Mouse (Mus musculus): Measurements from ENCODE around the gene Prkar1a. TPM values are rescaled to one million over a fixed set of nuclear protein-coding genes. Genes with fewer than 3 reads are reported as not detected.

The Prkar1a gene
- polyA plus RNA-seq, 1 experiment from 2014 or later, result 538 TPM

DNA sequence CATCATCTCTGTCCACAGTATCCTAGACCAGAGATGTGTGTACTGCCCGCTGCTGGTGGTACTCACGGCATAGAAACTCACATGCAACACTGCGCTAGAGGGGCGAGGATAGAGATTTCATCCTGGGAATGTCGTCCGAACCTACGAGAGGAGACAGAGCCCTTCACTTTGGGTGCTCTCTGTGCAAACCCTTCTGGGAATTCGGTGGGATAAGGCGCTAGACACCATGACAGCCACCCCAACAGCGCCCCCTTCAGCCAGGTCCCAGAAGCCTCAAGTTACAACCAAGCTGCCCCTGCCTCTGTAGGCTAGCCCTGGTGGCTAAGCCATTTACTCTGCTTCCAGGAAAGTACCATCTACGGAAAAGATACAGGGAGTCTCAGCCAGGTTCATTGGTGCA, 25.3 kb downstream of the Prkar1a start:
- H3K36me3 ChIP-seq (ENCODE audit: control insufficient read depth, insufficient read depth, low read length), result no peaks in the 10 kb centered on the region
- 79% methylated on average over 11 of the region's 11 CpGs for WGBS
- no peaks in the 10 kb centered on the region for H3K4me1 ChIP-seq (ENCODE audit: control insufficient read depth, insufficient read depth, low read length)
- no peak overlapping the region for H3K4me2 ChIP-seq (ENCODE audit: low read length)
- H3K4me3 ChIP-seq (ENCODE audit: low read depth, low read length), result no peak overlapping the region
- no peaks in the 10 kb centered on the region for H3K27me3 ChIP-seq (ENCODE audit: control insufficient read depth, insufficient read depth, low read depth, low read length)
- no peak overlapping the region for H3K9ac ChIP-seq (ENCODE audit: low read depth, low read length)
- H3K27ac ChIP-seq (ENCODE audit: low read length), result no peak overlapping the region
- H3K9me3 ChIP-seq (replicated peaks; ENCODE audit: control insufficient read depth, low read length, poor library complexity, severe bottlenecking), result no peaks in the 10 kb centered on the region
- no peak for ATAC-seq

DNA sequence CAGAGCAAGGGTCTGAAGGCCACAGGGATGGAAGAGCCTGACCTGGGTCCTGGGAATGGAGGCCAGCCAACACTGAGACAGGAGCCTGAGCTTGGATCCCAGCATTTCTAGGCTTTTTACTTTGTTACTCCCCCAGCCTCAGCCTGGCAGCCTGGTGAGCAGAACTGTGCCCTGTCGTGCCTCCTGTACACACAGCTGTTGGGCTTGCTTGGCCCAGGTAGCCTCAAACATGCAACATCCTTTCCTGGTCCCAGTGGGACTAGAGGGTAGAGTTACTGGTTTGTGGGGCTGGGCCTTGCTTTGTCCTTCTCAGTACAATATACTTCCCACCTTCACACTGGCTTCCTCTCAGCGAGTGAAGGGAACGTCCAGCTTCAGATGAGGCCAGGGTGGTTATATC, 26.0 kb downstream of the Prkar1a start:
- 90% methylated on average over 3 of the region's 3 CpGs for WGBS
- no peak overlapping the region for H3K9ac ChIP-seq (ENCODE audit: low read depth, low read length)
- no peaks in the 10 kb centered on the region for H3K36me3 ChIP-seq (ENCODE audit: control insufficient read depth, insufficient read depth, low read length)
- no peaks in the 10 kb centered on the region for H3K9me3 ChIP-seq (replicated peaks; ENCODE audit: control insufficient read depth, low read length, poor library complexity, severe bottlenecking)
- no peak for ATAC-seq
- no peaks in the 10 kb centered on the region for H3K4me1 ChIP-seq (ENCODE audit: control insufficient read depth, insufficient read depth, low read length)
- H3K4me3 ChIP-seq (ENCODE audit: low read depth, low read length), result no peak overlapping the region
- H3K27ac ChIP-seq (ENCODE audit: low read length), result no peak overlapping the region
- H3K4me2 ChIP-seq (ENCODE audit: low read length), result no peak overlapping the region
- H3K27me3 ChIP-seq (ENCODE audit: control insufficient read depth, insufficient read depth, low read depth, low read length), result no peaks in the 10 kb centered on the region

DNA sequence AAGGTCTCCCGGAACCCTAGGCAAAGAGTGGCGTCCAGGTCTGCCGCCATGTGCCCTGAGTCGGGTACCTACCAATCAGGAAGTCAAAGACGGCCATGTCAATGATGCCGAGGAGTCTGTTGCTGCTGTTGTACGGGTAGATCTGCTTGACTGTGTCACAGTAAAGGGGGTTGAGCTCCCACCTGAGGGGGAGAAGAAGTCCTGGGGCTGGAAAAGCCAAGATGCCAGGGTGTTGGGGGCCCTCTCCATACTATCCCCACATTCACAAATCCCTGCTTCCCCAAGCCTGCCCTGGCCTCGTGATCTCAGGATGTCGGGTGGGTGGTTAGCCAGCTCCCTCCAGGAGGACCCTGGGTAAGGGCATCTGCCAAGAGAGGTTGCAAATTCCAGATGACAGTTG, 26.6 kb downstream of the Prkar1a start:
- Histone ChIP-seq H3K4me3 (ENCODE audit: low read depth, low read length) (no peak overlapping the region), H3K36me3 (ENCODE audit: control insufficient read depth, insufficient read depth, low read length) (no peaks in the 10 kb centered on the region), H3K9me3 (replicated peaks; ENCODE audit: control insufficient read depth, low read length, poor library complexity, severe bottlenecking) (no peaks in the 10 kb centered on the region), H3K9ac (ENCODE audit: low read depth, low read length) (no peak overlapping the region), H3K4me2 (ENCODE audit: low read length) (no peak overlapping the region), H3K4me1 (ENCODE audit: control insufficient read depth, insufficient read depth, low read length) (no peaks in the 10 kb centered on the region), H3K27me3 (ENCODE audit: control insufficient read depth, insufficient read depth, low read depth, low read length) (no peaks in the 10 kb centered on the region), H3K27ac (ENCODE audit: low read length) (no peak overlapping the region)
- no peak for ATAC-seq
- 91% methylated on average over 9 of the region's 9 CpGs for WGBS

DNA sequence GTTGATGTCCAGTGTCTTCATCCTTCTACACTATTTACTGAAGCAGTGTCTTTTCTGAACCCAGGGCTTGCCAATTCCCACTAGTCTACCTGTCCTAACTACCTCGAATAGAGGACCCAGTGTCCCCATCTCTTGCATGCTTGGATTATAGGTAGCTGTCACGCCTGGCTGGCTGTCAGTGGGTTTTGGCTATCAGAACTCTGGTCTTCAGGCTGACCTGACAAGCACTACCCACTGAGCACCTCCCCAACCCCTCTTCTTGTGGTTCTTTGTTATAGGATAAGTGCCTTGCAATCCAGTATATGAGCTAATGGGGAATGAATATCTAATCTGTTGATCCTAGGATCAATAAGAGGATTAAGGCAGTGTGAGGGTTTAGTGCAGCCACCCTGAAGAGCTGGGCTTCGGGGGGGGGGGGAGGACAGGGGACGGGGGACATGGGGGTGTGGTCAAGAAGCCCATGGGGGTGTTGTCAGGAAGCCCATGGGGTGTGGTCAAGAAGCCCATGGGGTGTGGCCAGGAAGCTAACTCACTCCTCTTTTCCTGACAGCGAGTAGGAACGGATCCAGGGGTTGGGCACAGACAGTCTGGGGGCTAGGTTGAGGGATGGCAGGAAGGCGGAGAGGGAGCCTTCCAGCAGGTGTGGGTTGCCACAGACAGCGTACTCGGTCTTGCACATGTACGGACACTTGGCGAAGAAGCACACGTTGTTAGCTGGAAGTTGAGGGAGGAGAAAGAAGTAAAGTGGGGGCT, 27.6 kb downstream of the Prkar1a start:
- Histone ChIP-seq H3K9me3 (replicated peaks; ENCODE audit: control insufficient read depth, low read length, poor library complexity, severe bottlenecking) (no peaks in the 10 kb centered on the region), H3K4me3 (ENCODE audit: low read depth, low read length) (no peak overlapping the region), H3K36me3 (ENCODE audit: control insufficient read depth, insufficient read depth, low read length) (no peaks in the 10 kb centered on the region), H3K4me2 (ENCODE audit: low read length) (no peak overlapping the region), H3K4me1 (ENCODE audit: control insufficient read depth, insufficient read depth, low read length) (no peaks in the 10 kb centered on the region), H3K27me3 (ENCODE audit: control insufficient read depth, insufficient read depth, low read depth, low read length) (no peaks in the 10 kb centered on the region), H3K27ac (ENCODE audit: low read length) (no peak overlapping the region), H3K9ac (ENCODE audit: low read depth, low read length) (no peak overlapping the region)
- 50% methylated on average over 12 of the region's 12 CpGs for WGBS
- no peak for ATAC-seq

DNA sequence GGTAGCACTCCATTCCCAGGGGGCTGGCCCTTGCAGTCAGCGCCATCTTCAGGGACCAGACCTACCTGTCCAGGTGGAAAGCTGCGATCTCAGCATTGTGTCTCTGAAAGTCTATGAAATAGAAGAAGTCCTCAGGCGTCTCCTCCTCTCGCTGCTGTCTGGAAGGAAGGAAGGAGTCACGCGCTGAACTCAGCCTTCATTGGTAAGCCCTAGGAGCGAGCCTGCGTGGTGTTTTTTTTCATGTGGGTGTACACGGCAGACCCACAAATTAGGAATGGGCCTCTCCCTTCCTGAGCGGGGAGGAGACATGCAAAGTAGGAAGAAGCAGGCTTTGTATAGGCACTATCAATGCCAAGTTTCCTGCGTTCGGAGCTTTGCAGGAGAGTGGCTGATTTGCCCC, 29.1 kb downstream of the Prkar1a start:
- ATAC-seq, result no peak
- no peaks in the 10 kb centered on the region for H3K36me3 ChIP-seq (ENCODE audit: control insufficient read depth, insufficient read depth, low read length)
- H3K4me1 ChIP-seq (ENCODE audit: control insufficient read depth, insufficient read depth, low read length), result no peaks in the 10 kb centered on the region
- H3K4me2 ChIP-seq (ENCODE audit: low read length), result no peak overlapping the region
- H3K27ac ChIP-seq (ENCODE audit: low read length), result no peak overlapping the region
- no peaks in the 10 kb centered on the region for H3K9me3 ChIP-seq (replicated peaks; ENCODE audit: control insufficient read depth, low read length, poor library complexity, severe bottlenecking)
- 83% methylated on average over 12 of the region's 12 CpGs for WGBS
- H3K27me3 ChIP-seq (ENCODE audit: control insufficient read depth, insufficient read depth, low read depth, low read length), result no peaks in the 10 kb centered on the region
- no peak overlapping the region for H3K4me3 ChIP-seq (ENCODE audit: low read depth, low read length)
- H3K9ac ChIP-seq (ENCODE audit: low read depth, low read length), result no peak overlapping the region

DNA sequence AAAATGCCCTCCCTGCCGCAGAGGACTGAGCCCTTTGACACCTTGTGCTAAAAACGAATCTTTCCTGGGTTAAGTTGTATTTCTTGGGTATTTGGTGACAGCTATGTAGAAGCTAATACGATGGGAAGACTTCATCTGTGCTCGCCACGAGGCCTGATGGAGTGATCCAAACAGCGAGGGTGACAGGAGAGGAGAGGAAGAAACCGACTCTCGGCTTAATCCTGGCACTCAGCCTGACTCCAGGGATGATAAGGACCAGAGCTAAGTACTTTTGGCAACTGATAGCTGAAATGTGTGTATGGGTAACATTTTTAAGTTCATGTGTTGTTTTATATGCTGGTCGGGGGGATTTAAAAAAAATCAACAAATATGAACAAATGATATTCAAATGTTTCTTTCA, 31.7 kb downstream of the Prkar1a start:
- H3K9ac ChIP-seq (ENCODE audit: low read depth, low read length), result no peak overlapping the region
- no peaks in the 10 kb centered on the region for H3K27me3 ChIP-seq (ENCODE audit: control insufficient read depth, insufficient read depth, low read depth, low read length)
- H3K4me1 ChIP-seq (ENCODE audit: control insufficient read depth, insufficient read depth, low read length), result no peaks in the 10 kb centered on the region
- no peak overlapping the region for H3K27ac ChIP-seq (ENCODE audit: low read length)
- no peak overlapping the region for H3K4me3 ChIP-seq (ENCODE audit: low read depth, low read length)
- H3K4me2 ChIP-seq (ENCODE audit: low read length), result no peak overlapping the region
- H3K9me3 ChIP-seq (replicated peaks; ENCODE audit: control insufficient read depth, low read length, poor library complexity, severe bottlenecking), result no peaks in the 10 kb centered on the region
- ATAC-seq, result no peak
- no peaks in the 10 kb centered on the region for H3K36me3 ChIP-seq (ENCODE audit: control insufficient read depth, insufficient read depth, low read length)
- WGBS, result 78% methylated on average over 9 of the region's 9 CpGs

DNA sequence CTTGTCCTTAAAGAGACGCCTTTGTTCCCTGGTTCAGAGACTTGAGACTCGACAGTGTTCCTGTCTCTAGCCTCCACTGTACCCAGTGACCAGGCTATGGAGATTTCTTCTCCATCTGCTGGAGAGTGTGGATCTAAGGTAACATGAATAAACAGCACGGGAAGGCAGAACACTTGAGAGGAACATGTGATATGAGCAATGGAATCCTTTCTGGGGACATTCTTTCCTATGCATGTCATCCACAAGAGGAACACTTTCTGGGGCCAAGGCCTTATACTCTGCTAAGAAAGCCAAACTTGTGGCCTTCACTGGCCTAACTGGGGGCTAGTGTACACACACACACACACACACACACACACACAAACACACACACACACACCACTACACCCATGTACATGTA, 32.4 kb downstream of the Prkar1a start:
- H3K36me3 ChIP-seq (ENCODE audit: control insufficient read depth, insufficient read depth, low read length), result no peaks in the 10 kb centered on the region
- H3K9me3 ChIP-seq (replicated peaks; ENCODE audit: control insufficient read depth, low read length, poor library complexity, severe bottlenecking), result no peaks in the 10 kb centered on the region
- no peak for ATAC-seq
- no peak overlapping the region for H3K4me3 ChIP-seq (ENCODE audit: low read depth, low read length)
- WGBS, result 88% methylated on average over 3 of the region's 3 CpGs
- H3K4me1 ChIP-seq (ENCODE audit: control insufficient read depth, insufficient read depth, low read length), result no peaks in the 10 kb centered on the region
- H3K4me2 ChIP-seq (ENCODE audit: low read length), result no peak overlapping the region
- no peak overlapping the region for H3K27ac ChIP-seq (ENCODE audit: low read length)
- H3K9ac ChIP-seq (ENCODE audit: low read depth, low read length), result no peak overlapping the region
- H3K27me3 ChIP-seq (ENCODE audit: control insufficient read depth, insufficient read depth, low read depth, low read length), result no peaks in the 10 kb centered on the region

DNA sequence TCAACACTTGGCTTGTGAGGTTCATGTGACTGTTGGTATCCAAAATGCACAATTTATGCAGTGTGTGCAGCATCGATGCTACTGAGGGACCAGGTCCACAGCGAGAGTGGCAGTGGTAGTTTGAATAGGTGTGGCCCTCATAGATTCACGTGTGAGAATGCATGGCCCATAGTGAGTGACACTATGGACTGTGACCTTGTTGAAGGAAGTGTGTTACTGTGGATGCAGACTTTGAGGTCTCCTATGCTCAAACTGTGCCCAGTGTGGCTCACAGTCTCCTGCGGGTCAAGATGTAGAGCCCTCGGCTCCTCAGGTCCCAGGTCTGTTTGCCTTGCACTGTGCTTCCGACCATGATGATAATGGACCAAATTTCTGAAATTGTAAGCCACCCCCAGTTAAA, 33.0 kb downstream of the Prkar1a start:
- no peaks in the 10 kb centered on the region for H3K4me1 ChIP-seq (ENCODE audit: control insufficient read depth, insufficient read depth, low read length)
- no peak for ATAC-seq
- H3K4me2 ChIP-seq (ENCODE audit: low read length), result no peak overlapping the region
- H3K9me3 ChIP-seq (replicated peaks; ENCODE audit: control insufficient read depth, low read length, poor library complexity, severe bottlenecking), result no peaks in the 10 kb centered on the region
- H3K9ac ChIP-seq (ENCODE audit: low read depth, low read length), result no peak overlapping the region
- no peaks in the 10 kb centered on the region for H3K36me3 ChIP-seq (ENCODE audit: control insufficient read depth, insufficient read depth, low read length)
- no peak overlapping the region for H3K4me3 ChIP-seq (ENCODE audit: low read depth, low read length)
- no peaks in the 10 kb centered on the region for H3K27me3 ChIP-seq (ENCODE audit: control insufficient read depth, insufficient read depth, low read depth, low read length)
- WGBS, result 94% methylated on average over 6 of the region's 6 CpGs
- no peak overlapping the region for H3K27ac ChIP-seq (ENCODE audit: low read length)

DNA sequence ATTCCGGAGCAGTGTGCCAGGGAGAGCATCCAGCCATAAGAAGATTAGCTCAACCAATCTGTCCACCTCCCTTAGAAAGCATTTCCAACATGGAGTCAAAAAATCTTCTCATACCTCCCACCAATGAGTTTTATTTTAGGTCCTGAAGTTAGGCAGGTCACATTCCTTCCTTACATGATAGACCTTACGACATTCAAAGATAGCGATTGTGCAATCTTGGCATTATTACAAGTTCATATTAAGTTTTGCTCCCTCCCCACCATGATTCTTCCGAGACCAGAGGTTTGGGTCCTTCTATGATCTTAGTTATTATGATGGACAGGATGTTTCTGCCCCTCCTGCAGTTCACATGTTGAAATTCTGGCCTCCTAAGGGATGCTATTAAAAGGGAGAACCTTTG, 40.3 kb downstream of the Prkar1a start:
- 91% methylated on average over 4 of the region's 4 CpGs for WGBS
- H3K36me3 ChIP-seq (ENCODE audit: control insufficient read depth, insufficient read depth, low read length), result no peaks in the 10 kb centered on the region
- H3K9ac ChIP-seq (ENCODE audit: low read depth, low read length), result no peak overlapping the region
- no peaks in the 10 kb centered on the region for H3K27me3 ChIP-seq (ENCODE audit: control insufficient read depth, insufficient read depth, low read depth, low read length)
- no peak overlapping the region for H3K4me3 ChIP-seq (ENCODE audit: low read depth, low read length)
- no peak for ATAC-seq
- H3K9me3 ChIP-seq (replicated peaks; ENCODE audit: control insufficient read depth, low read length, poor library complexity, severe bottlenecking), result no peaks in the 10 kb centered on the region
- H3K4me1 ChIP-seq (ENCODE audit: control insufficient read depth, insufficient read depth, low read length), result no peaks in the 10 kb centered on the region
- no peak overlapping the region for H3K4me2 ChIP-seq (ENCODE audit: low read length)
- H3K27ac ChIP-seq (ENCODE audit: low read length), result no peak overlapping the region
